Mouse (Mus musculus) cerebral cortex, adult 2 months (tissue): ENCODE results near the gene Kctd5.

ENCODE experiments used
- WGBS: fragments of 180-500 bp; shearing (Covaris S2); methylation state at CpG from one replicate; pipeline ENCODE4 v1.1.7; 2018; 5-methylcytosine and 5-hydroxymethylcytosine counted together

The Kctd5 gene

GRCm38 (mm10) chr17:24037360-24037759 is 35.9 kb downstream of the Kctd5 start:
- WGBS: 82% methylated on average over 13 of the region's 13 CpGs

DNA sequence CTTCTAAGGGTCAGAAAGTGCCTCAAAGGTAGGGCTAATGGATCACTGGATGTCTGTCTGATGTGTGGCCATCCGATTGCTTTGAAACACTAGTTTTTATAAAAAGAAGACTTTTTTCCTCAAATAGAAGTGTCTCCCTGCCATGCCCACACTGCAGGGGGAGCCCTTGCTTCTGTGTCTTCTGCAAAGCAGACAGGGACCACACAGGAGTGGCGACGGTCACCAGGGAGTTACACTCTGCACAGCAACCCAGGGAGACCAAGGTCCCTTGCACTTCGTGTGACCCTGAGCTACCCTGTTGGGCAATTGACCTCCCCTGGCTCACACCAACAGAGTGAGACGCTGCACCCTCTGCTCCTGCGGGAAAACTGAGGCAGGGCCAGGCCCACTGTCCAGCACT is 36.3 kb downstream of the Kctd5 start:
- WGBS: 68% methylated on average over 6 of the region's 6 CpGs

- WGBS: 95% methylated on average over 7 of the region's 7 CpGs
Observed at GRCm38 (mm10) chr17:24035087-24035486, 38.2 kb downstream of the Kctd5 start.

DNA sequence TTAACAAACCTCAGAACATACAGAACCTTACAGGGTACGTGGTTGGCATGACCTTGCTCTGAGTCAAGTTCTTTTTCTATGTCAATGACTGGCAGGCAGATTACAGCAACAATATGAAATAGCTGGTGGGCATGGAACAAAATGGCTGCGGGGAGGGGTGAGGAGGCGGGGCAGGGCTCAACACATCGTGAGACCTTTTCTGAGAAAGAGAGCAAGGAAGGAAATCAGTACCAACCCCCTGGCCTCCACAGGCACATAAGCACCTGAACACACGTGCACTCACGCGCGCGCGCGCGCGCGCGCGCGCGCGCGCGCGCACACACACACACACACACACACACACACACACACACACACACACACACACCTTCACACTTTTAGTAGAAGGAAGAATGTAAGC is 42.7 kb downstream of the Kctd5 start:
- 85% methylated on average over 22 of the region's 22 CpGs for WGBS

- 47% methylated on average over 7 of the region's 7 CpGs for WGBS
Observed at GRCm38 (mm10) chr17:24029477-24029876, 43.8 kb downstream of the Kctd5 start.

- WGBS: 80% methylated on average over 5 of the region's 5 CpGs
Observed at GRCm38 (mm10) chr17:24021375-24022199, 51.7 kb downstream of the Kctd5 start.

- 63% methylated on average over 6 of the region's 6 CpGs for WGBS
Observed at GRCm38 (mm10) chr17:24020696-24021095, 52.6 kb downstream of the Kctd5 start.

GRCm38 (mm10) chr17:24015727-24016126 is 57.6 kb downstream of the Kctd5 start:
- 32% methylated on average over 14 of the region's 14 CpGs for WGBS

DNA sequence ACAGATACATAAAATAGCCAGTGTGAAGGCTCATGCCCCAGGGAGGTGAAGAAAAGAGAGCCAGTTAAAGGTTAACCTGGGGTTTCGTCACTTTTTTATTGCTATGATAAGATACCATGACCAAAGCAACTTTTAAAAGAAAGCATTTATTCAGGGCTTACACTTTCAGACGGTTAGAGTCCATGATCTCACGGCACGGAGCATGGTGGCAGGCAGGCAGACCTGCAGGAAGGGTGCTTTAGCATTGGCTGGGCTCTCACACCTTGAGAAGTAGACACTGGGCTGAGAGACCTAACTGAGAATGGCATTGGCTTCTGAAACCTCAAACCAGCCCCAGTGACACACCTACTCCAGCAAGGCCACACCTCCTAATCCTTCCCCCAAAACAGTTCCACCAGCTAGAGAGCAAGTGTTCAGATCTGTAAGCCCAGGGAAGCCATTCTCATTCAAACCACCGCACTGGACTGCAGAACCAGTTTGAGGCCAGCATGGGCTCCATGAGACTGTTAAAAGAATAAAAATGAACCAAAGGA is 58.8 kb downstream of the Kctd5 start:
- 93% methylated on average over 5 of the region's 5 CpGs for WGBS

DNA sequence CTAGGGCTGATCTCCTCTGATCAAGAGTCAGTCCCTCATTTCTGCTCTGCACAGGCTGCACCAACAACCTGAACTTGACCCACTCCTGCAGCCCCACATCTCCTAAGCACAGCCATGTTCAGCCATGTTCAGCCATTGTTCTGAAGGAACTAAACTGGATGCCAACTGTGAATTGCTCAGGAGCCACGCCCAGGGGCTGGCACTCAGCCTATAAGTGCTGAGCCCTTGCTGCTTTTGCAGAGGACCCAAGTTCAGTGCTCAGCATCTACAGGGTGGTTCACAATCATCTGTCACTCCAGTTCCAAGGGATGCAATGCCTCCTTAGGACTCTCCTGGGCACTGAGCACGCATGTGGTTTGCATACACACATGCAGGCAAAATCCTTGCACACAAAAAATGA is 60.4 kb downstream of the Kctd5 start:
- WGBS: 86% methylated on average over 2 of the region's 2 CpGs

DNA sequence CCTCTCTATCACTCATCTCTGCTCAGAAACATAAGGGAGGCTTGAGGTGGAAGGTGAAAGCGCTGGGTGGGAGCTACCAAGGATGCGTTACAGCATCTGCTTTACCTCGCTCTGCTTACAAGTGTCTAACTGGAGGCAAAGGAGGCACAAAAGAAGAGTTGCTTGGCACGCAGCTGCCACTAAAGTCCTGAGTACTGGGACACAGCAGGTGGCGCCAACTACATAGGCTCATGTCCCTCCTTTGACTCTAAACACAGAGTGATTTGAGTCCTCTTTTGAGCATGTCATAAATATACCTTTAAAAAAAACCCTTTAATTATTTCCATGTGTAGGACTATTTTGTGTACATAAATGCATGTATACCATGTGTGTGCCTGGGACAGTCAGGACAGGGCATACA is 63.7 kb downstream of the Kctd5 start:
- 63% methylated on average over 5 of the region's 5 CpGs for WGBS

DNA sequence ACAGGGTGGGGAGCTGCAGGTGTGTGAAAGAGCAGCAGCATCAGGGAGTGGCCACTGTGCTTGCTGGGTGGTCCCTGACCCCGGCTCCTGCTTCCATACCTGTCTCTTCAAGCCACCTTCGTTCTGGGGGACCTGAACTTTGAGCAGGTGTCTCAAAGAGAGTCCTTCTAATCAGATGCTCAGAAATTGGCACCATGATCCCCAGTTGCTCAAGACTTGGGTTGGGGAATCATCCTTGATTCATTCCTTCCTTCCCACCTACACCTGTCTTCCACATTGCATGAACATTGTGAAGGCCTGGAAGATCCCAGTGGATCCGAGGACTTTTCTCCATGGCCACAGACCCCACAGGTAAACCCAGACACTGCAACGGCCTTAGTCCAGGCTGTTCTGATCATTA is 65.2 kb downstream of the Kctd5 start:
- 81% methylated on average over 4 of the region's 4 CpGs for WGBS

DNA sequence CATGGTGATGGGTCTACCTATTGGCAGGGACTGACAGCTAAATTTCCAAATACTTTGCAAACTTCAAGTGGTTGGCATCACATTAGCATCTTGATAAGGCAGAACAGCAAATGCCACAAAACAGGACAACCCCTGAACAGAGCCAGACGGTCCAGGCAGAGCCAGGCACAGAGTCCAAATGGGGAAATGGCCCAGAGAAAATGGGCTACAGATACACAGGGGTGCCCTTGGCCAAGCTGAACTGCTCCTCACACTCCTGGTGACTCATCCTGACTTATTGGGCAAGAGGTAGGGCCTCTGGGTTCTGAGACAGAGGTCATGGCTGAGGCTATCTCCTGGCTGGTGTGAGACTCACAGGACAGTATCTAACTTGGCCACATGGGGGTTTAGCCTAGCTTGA is 65.9 kb downstream of the Kctd5 start:
- 73% methylated on average over 1 of the region's 1 CpGs for WGBS

DNA sequence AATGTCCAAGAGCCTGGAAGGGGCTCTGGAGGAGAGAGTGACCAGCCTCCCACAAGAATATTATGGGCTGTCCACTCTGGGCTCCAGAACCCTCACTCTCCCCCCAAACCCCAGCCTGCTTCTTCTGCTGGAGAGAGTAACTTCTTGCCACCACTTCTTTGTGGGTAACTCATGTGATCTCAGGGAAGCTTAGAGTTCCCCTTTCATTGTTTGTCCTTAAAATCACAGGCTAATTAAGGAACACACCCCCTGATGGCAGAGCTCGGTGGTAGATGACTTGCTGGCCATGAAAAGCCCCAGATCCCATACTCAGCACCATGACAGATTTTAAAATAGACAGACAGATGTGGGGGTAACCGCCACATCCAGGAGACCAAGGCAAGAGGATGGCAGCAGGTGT is 66.4 kb downstream of the Kctd5 start:
- 52% methylated on average over 2 of the region's 2 CpGs for WGBS

DNA sequence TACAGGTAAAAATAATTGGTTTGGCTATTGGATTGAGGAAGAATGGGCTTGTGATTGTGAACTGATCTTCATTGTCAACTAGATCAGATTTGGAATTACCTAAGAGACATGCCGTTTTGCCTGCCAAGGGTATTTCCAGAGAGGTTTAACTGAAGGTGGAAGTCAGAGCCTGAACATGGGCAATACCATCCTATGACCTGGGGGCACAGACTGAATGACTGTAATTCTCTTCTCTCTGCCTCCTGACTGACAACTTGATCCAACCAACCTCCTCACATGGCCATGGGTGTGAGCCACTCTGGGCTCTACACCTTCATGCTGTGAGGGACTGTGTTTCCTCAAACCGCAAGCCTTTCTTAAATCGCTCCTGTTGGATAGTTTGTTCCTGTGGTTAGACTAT is 68.2 kb downstream of the Kctd5 start:
- 97% methylated on average over 3 of the region's 3 CpGs for WGBS

DNA sequence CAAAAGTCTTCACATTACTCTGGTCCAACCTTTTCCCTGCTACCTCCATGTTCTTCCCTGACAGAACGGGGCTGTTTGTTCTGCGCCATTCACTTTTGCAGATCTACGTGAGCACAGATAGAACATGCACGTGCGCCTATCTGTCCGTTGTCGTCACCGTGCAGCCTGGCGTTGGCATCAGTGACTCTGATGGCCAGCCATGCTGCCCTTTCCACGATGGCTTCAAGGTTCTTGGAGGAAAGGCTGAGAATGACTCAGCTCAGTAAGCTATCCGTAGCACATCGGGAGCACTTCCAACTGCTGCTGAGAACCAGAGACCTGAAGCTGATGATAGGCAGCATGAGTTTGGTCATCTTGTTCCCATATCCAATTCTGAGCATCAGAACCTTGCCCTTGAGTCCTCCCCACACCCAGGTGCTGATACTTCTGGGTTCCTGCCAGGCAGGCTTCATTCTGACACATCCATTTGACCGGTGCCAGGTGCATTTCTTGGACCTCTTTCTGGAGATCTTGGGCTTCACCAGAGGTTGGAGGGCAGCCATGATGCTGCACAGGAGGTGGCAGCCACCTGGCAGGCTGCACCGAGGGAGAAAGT is 69.1 kb downstream of the Kctd5 start:
- WGBS: 85% methylated on average over 14 of the region's 14 CpGs

DNA sequence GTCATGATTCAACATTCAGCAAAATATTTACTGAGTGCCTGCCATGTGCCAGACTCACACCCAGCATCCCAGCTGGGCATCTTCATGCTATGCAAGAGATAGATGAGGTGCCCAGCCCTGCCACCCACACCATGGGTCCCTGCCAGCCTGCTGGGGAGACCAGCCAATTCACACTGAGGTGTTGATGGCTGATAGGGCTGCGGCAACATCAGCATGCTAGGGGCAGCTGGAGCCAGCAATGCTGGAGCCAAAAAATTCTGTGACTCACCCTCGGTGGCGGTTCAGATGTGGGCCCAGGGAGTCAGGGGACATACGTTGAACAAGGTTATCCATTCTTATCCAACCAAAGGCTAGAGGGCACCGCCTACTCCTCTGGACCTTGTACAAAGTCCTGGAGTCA is 72.9 kb downstream of the Kctd5 start:
- 22% methylated on average over 5 of the region's 5 CpGs for WGBS

GRCm38 (mm10) chr17:23998383-23998782 is 74.9 kb downstream of the Kctd5 start:
- 88% methylated on average over 6 of the region's 6 CpGs for whole genome bisulfite sequencing

DNA sequence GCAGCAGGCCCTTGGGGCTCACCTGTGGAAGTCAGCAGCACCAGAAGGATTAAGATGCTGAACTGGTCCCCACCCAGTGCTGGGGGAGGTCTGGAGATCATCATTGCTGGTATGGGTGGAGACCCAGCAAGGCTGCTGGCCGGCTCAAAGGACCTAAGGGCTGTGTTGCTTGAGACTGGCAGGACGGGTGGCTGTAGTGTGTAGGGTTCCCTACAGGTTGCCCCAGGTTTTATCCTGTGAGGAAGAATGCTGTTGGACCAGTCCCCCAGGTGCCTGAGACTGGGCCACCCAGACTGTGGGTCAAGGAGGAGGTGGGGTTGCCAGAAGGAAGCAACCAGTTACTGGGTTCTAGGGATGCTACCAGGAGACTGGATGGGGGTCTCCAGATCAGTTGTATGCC is 75.4 kb downstream of the Kctd5 start, which contains the start of gene Prss22:
Gene Prss22, minus strand, starts transcription at position 200 of the 400 bp plus-strand sequence.
- 80% methylated on average over 2 of the region's 2 CpGs for WGBS
